Mouse (Mus musculus) liver, embryonic 13.5 days (tissue): ENCODE results near the gene C1rb. TPM values are rescaled to one million over a fixed set of nuclear protein-coding genes. Genes with fewer than 3 reads are reported as not detected.
"Not testable (repeated sequence)": the region's sequence is repeated elsewhere in the genome, so short reads cannot be mapped to it uniquely, and the experiment has no call there.

Experiments
- ATAC-seq: fragments of 200-750 bp; cut with Nextera tagmentation; 2 replicates; pipeline ENCODE4 v1.8.0; 2017; ENCODE audit warnings: low read depth, mild to moderate bottlenecking, moderate number of reproducible peaks, moderate library complexity
- DNase-seq: peaks from one replicate; pipeline ENCODE4 v3.0.0; 2022
- H3K27ac ChIP-seq: fragments of 300-500 bp; sonication (generic); 2 replicates; pipeline ENCODE4 v1.5.1; 2015; ENCODE audit warnings: moderate library complexity, mild to moderate bottlenecking, inconsistent platforms
- H3K27me3 ChIP-seq: fragments of 300-500 bp; sonication (generic); 2 replicates; pipeline ENCODE4 v1.6.1; 2015; ENCODE audit warnings: mild to moderate bottlenecking, inconsistent platforms
- H3K36me3 ChIP-seq: fragments of 300-500 bp; sonication (generic); 2 replicates; pipeline ENCODE4 v1.6.1; 2015; ENCODE audit warnings: mild to moderate bottlenecking, inconsistent platforms
- H3K4me1 ChIP-seq: fragments of 300-500 bp; sonication (generic); replicated peaks from 2 replicates; pipeline ENCODE4 v1.6.1; 2015; ENCODE audit warnings: inconsistent platforms
- H3K4me2 ChIP-seq: fragments of 300-500 bp; sonication (generic); 2 replicates; pipeline ENCODE4 v1.6.1; 2015; ENCODE audit warnings: inconsistent platforms, mild to moderate bottlenecking, moderate library complexity
- H3K4me3 ChIP-seq: fragments of 300-500 bp; sonication (generic); replicated peaks from 2 replicates; pipeline ENCODE4 v1.5.1; 2015; ENCODE audit warnings: mild to moderate bottlenecking, inconsistent platforms
- H3K9ac ChIP-seq: fragments of 300-500 bp; sonication (generic); 2 replicates; pipeline ENCODE4 v1.6.1; 2015; ENCODE audit warnings: mild to moderate bottlenecking, inconsistent platforms
- H3K9me3 ChIP-seq: fragments of 300-500 bp; sonication (generic); replicated peaks from 2 replicates; pipeline ENCODE4 v1.6.1; 2016; ENCODE audit warnings: inconsistent platforms
- WGBS: fragments of 180-500 bp; shearing (Covaris S2); methylation state at CpG from one replicate; pipeline ENCODE4 v1.1.7; 2015; ENCODE audit not compliant: insufficient replicate concordance; 5-methylcytosine and 5-hydroxymethylcytosine counted together
- polyA plus RNA-seq: library from polyadenylated mRNA; unstranded; fragments of >200 nt; fragmentation: Nextera tagmentation; extraction: Ambion mirVana; gene quantifications from 2 replicates; pipeline ENCODE4 v1.2.1, GENCODE M21; 2015

The C1rb gene
- not detected in 2 replicates for polyA plus RNA-seq

GRCm38 (mm10) chr6:124570026-124570425 is at the start of gene C1rb:
TSS of gene C1rb (plus strand) at chr6:124570294.
- DNase-seq (peak; percentile 30), ATAC-seq (no peak)
- H3K27me3 ChIP-seq, result no peaks in the 10 kb centered on the region
- no peak within 1 kb of the TSS for H3K4me2 ChIP-seq
- H3K4me3 ChIP-seq, result no peak within 1 kb of the TSS
- H3K4me1 ChIP-seq, result no peaks in the 10 kb centered on the region
- no peak within 1 kb of the TSS for H3K9ac ChIP-seq
- no peaks in the 10 kb centered on the region for H3K36me3 ChIP-seq
- WGBS, result under 1% methylated on average over 8 of the region's 8 CpGs
- H3K9me3 ChIP-seq, result no peaks in the 10 kb centered on the region
- no peak within 1 kb of the TSS for H3K27ac ChIP-seq

- ATAC-seq, H3K4me1 ChIP-seq, H3K36me3 ChIP-seq, H3K4me3 ChIP-seq, H3K4me2 ChIP-seq, H3K27ac ChIP-seq, H3K9me3 ChIP-seq, H3K9ac ChIP-seq, DNase-seq, H3K27me3 ChIP-seq: not testable (repeated sequence)
- 55% methylated on average over 7 of the region's 7 CpGs for WGBS
These were observed 48.0 kb upstream of the C1rb start for GRCm38 (mm10) chr6:124522082-124522481.

DNA sequence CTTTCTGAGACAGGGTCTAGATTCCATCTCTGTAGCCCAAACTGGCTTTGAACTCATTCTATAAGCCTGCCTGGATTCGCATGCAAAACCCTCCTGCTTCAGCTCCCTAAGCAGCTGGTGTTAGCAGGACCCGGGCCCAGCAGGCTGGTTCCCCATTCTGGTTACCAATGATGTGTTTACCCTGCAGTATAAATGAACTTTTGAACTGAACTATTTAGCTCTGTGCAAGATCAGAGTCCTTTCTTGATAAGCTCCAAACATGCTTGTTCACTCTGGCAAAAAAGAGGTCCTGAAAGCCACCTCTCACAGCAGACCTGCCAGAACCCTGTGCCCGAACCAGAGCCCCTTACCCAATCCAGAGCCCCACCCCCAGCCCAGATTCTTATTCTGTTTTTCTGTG is 42.2 kb upstream of the C1rb start:
- Histone ChIP-seq H3K4me1 (no peaks in the 10 kb centered on the region), H3K9me3 (no peaks in the 10 kb centered on the region), H3K36me3 (no peaks in the 10 kb centered on the region), H3K9ac (no peak overlapping the region), H3K4me3 (no peak overlapping the region), H3K27ac (no peak overlapping the region), H3K4me2 (no peak overlapping the region), H3K27me3 (no peaks in the 10 kb centered on the region)
- DNase-seq, result no peak
- 48% methylated on average over 3 of the region's 3 CpGs for WGBS
- peak; percentile 66; the same call in 1 of the 2 replicates for ATAC-seq

GRCm38 (mm10) chr6:124531077-124531476 is 39.0 kb upstream of the C1rb start:
- ATAC-seq (no peak), DNase-seq (no peak)
- no peak overlapping the region for H3K4me3 ChIP-seq
- no peak overlapping the region for H3K9ac ChIP-seq
- H3K27ac ChIP-seq, result no peak overlapping the region
- no peaks in the 10 kb centered on the region for H3K27me3 ChIP-seq
- H3K4me1 ChIP-seq, result no peaks in the 10 kb centered on the region
- WGBS, result 66% methylated on average over 8 of the region's 8 CpGs
- no peaks in the 10 kb centered on the region for H3K9me3 ChIP-seq
- no peaks in the 10 kb centered on the region for H3K36me3 ChIP-seq
- H3K4me2 ChIP-seq, result no peak overlapping the region

- not testable (repeated sequence) for H3K4me2 ChIP-seq, DNase-seq, H3K4me3 ChIP-seq, H3K27me3 ChIP-seq, ATAC-seq, H3K4me1 ChIP-seq, H3K36me3 ChIP-seq, H3K27ac ChIP-seq, H3K9ac ChIP-seq, H3K9me3 ChIP-seq
- 41% methylated on average over 8 of the region's 8 CpGs for WGBS
These were observed 33.8 kb upstream of the C1rb start for GRCm38 (mm10) chr6:124536125-124536829.

- peak overlapping the region; percentile 28; the same call in 1 of the 2 replicates for H3K4me2 ChIP-seq
- H3K9me3 ChIP-seq, ATAC-seq, H3K27ac ChIP-seq, H3K9ac ChIP-seq, H3K27me3 ChIP-seq, DNase-seq, H3K4me3 ChIP-seq, H3K36me3 ChIP-seq, H3K4me1 ChIP-seq: not testable (repeated sequence)
- 63% methylated on average over 2 of the region's 2 CpGs for WGBS
These were observed 28.9 kb upstream of the C1rb start for GRCm38 (mm10) chr6:124541176-124541575.

DNA sequence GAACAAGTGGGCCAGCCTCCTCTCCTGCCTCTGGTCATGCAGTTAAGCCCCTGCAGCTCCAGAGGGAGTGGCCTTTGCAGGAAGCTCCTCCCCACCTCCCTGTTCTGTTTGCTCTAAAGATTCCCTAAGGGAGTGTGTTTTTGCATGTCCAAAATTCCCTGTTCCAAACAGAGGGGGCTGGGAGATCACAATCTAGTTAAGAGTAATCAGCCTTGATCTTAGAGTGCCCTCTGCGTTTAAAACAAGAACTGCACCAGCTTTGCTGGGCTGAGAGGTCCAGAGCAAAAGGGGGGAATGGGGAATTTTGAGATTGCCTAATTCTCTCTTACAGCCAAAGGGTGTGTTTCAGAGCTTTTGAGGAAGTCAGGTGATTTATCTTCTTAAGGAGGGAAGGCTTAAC is 27.8 kb upstream of the C1rb start, which contains the start of gene C1s1:
C1s1 (minus strand) TSS at position 76 of the 400 bp plus-strand sequence.
- ATAC-seq, result peak; percentile 57
- H3K9ac ChIP-seq, H3K9me3 ChIP-seq, H3K27ac ChIP-seq, H3K4me1 ChIP-seq, H3K27me3 ChIP-seq, DNase-seq, H3K36me3 ChIP-seq, H3K4me3 ChIP-seq: not testable (repeated sequence)
- 6% methylated on average over 1 of the region's 1 CpGs for WGBS
- H3K4me2 ChIP-seq, result peak within 1 kb of the TSS; percentile 28

DNA sequence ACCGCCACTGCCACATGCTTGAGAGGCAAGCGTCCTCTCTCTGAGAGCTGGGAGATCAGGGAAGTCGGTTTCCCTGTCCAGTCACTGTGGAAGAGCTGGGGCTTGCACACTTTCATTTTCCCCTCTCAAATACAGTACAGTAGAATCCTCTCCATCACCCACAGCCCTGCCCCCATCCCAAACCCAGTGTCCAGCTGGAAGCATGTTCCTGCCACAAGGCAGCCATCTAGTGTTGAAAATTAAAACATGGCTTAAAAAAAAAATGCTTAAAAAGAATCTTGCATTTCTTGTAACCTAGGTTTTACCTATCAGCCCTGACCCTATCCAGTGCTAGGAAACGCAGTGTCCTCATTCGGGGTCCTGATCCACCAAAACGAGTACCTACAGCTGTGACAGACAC is 25.6 kb upstream of the C1rb start:
- Histone ChIP-seq H3K27me3 (no peaks in the 10 kb centered on the region), H3K4me1 (no peaks in the 10 kb centered on the region), H3K36me3 (no peaks in the 10 kb centered on the region), H3K4me3 (no peak overlapping the region), H3K9me3 (no peaks in the 10 kb centered on the region), H3K4me2 (no peak overlapping the region), H3K27ac (no peak overlapping the region), H3K9ac (no peak overlapping the region)
- WGBS, result 58% methylated on average over 6 of the region's 6 CpGs
- ATAC-seq (no peak), DNase-seq (no peak)

DNA sequence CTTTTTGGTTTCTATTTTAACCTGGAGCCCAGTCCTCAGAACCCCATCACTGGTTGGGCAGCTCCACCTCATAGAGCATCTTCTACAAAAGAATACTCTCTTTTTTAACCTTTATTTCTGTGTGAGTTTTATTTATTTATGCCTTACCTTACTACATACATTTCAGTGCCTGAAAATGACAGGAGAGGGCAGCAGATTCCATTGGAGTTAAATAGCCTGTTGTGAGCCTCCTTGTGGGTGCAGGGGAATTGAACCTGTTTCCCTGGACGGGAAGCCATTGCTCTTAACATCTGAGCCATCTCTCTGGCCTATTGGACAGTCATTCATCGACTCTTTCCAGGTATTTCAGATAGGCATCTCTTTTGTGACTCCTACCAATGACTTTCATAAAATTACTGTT is 24.7 kb upstream of the C1rb start:
- Histone ChIP-seq H3K9me3 (0 out of 2 replicates have a peak, but pooled peaks cover 4% of the 10 kb centered on the region), H3K4me1 (no peaks in the 10 kb centered on the region), H3K27me3 (no peaks in the 10 kb centered on the region), H3K27ac (no peak overlapping the region), H3K36me3 (no peaks in the 10 kb centered on the region), H3K4me3 (no peak overlapping the region), H3K4me2 (no peak overlapping the region), H3K9ac (no peak overlapping the region)
- WGBS, result 55% methylated on average over 2 of the region's 2 CpGs
- DNase-seq (no peak), ATAC-seq (no peak)

DNA sequence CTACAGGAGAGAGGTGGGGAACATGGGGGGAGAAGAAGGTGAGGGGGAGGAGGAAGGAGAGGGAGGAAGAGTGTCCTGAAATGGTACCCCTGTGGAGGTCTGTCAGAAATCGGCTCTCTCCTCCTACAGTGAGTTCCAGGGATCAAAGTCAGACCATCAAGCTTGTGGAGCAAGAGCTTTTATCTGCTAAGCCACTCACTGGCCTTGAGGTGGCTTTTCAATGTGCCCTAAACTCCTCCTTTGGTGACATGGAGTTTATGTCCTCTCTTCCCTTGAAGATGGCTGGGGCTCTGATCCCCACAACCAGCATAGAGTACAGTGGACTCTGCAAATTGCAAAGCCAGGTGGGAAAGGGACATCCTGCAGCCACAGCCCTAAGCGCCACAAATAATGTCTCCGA is 22.1 kb upstream of the C1rb start:
- peaks cover 12% of the 10 kb centered on the region for H3K9me3 ChIP-seq
- not testable (repeated sequence) for H3K36me3 ChIP-seq, H3K4me2 ChIP-seq, H3K9ac ChIP-seq, H3K4me1 ChIP-seq, ATAC-seq, H3K27ac ChIP-seq, H3K4me3 ChIP-seq, DNase-seq, H3K27me3 ChIP-seq
- 70% methylated on average over 3 of the region's 3 CpGs for WGBS

DNA sequence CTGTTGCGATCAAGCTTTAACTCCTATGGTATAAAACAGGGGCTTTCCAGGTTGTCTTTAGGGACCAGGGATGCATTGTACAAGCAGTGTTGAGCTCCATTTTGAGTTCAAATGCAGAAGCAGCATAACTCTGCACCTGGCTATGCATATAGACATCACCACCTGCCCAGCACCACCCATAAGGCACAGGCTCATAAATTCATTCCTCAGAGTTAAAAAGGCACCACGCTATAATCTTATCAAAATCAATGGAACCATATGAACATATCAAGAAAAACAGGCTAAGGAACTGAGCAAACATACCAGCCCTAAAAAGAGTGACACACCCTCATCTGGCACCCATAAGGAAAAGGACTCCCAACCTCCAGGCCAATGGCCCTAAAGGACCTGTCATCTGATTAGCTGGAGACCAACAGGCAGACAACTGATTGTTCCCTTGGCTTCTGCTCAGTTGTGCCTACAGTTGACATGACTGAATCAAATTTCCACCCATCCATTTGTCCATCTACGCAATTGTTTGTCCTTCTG is 21.0 kb upstream of the C1rb start:
- H3K4me1 ChIP-seq, result no peaks in the 10 kb centered on the region
- no peaks in the 10 kb centered on the region for H3K27me3 ChIP-seq
- 65% methylated on average over 3 of the region's 3 CpGs for WGBS
- H3K36me3 ChIP-seq, result no peaks in the 10 kb centered on the region
- H3K9me3 ChIP-seq, result peaks cover 12% of the 10 kb centered on the region
- DNase-seq (no peak), ATAC-seq (no peak)
- no peak overlapping the region for H3K4me2 ChIP-seq
- H3K4me3 ChIP-seq, result no peak overlapping the region
- H3K9ac ChIP-seq, result no peak overlapping the region
- no peak overlapping the region for H3K27ac ChIP-seq

DNA sequence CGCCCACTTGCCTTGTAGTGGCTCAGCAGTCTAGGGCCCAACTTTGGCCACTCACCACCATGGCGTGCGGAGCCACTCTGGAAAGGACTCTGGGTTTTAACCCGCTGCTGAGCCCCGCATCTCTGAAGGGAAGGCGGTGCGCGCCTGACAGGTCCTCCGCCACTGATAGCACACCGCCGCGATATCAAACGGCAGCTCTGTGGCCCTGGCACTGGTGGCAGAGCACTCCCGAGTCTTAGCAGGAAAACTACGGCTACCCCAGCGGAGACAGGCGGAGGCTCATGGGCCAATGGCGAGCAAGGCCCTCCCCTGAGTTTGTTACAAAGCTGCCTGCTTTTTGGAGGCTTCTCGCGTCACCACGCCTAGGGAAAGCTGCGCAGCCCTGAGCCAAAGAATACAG is 17.3 kb upstream of the C1rb start:
- H3K9ac ChIP-seq, result no peak overlapping the region
- 63% methylated on average over 22 of the region's 22 CpGs for WGBS
- no peaks in the 10 kb centered on the region for H3K27me3 ChIP-seq
- H3K4me1 ChIP-seq, result no peaks in the 10 kb centered on the region
- peaks cover 12% of the 10 kb centered on the region for H3K9me3 ChIP-seq
- H3K4me3 ChIP-seq, result no peak overlapping the region
- ATAC-seq (no peak), DNase-seq (no peak)
- no peak overlapping the region for H3K27ac ChIP-seq
- no peak overlapping the region for H3K4me2 ChIP-seq
- H3K36me3 ChIP-seq, result no peaks in the 10 kb centered on the region
